Mouse (Mus musculus): ENCODE measurements around the gene Zfp644. TPM values are rescaled to one million over a fixed set of nuclear protein-coding genes. Genes with fewer than 3 reads are reported as not detected.

Gene Zfp644
- polyA plus RNA-seq, 1 experiment from 2014 or later = 77.6 TPM

GRCm38 (mm10) chr5:106615006-106615405, 82.1 kb downstream of the Zfp644 start:
- no peak overlapping the region for H3K9ac ChIP-seq (ENCODE audit: low read length)
- H3K27ac ChIP-seq (ENCODE audit: low read depth, low read length) = no peak overlapping the region
- H3K9me3 ChIP-seq (ENCODE audit: control insufficient read depth, low read length) = no peaks in the 10 kb centered on the region
- H3K27me3 ChIP-seq (ENCODE audit: control insufficient read depth, insufficient read depth, low read length) = no peaks in the 10 kb centered on the region
- no peaks in the 10 kb centered on the region for H3K4me1 ChIP-seq (ENCODE audit: control insufficient read depth, insufficient read depth, low read length)
- H3K4me2 ChIP-seq = no peak overlapping the region
- DNase-seq (ENCODE audit: low spot score, missing footprints) (no peak), ATAC-seq (ENCODE audit: low FRiP score) (no peak)
- WGBS = 93% methylated on average over 2 of the region's 2 CpGs
- H3K36me3 ChIP-seq (ENCODE audit: control insufficient read depth, insufficient read depth, low read length) = 0 out of 2 replicates have a peak, but pooled peaks cover 2% of the 10 kb centered on the region
- H3K4me3 ChIP-seq (ENCODE audit: low read depth, low read length) = no peak overlapping the region

GRCm38 (mm10) chr5:106614570-106614969, 82.5 kb downstream of the Zfp644 start:
- 88% methylated on average over 7 of the region's 7 CpGs for WGBS
- 0 out of 2 replicates have a peak, but pooled peaks cover 2% of the 10 kb centered on the region for H3K36me3 ChIP-seq (ENCODE audit: control insufficient read depth, insufficient read depth, low read length)
- no peak for ATAC-seq (ENCODE audit: low FRiP score)

GRCm38 (mm10) chr5:106612151-106612550, 84.9 kb downstream of the Zfp644 start:
- no peak overlapping the region for H3K9ac ChIP-seq (ENCODE audit: low read length)
- no peaks in the 10 kb centered on the region for H3K4me1 ChIP-seq (ENCODE audit: control insufficient read depth, insufficient read depth, low read length)
- ATAC-seq (ENCODE audit: low FRiP score) (no peak), DNase-seq (ENCODE audit: low spot score, missing footprints) (no peak)
- no peaks in the 10 kb centered on the region for H3K9me3 ChIP-seq (ENCODE audit: control insufficient read depth, low read length)
- H3K4me3 ChIP-seq (ENCODE audit: low read depth, low read length) = no peak overlapping the region
- H3K27me3 ChIP-seq (ENCODE audit: control insufficient read depth, insufficient read depth, low read length) = no peaks in the 10 kb centered on the region
- 87% methylated on average over 2 of the region's 2 CpGs for WGBS
- H3K27ac ChIP-seq (ENCODE audit: low read depth, low read length) = no peak overlapping the region
- 0 out of 2 replicates have a peak, but pooled peaks cover 2% of the 10 kb centered on the region for H3K36me3 ChIP-seq (ENCODE audit: control insufficient read depth, insufficient read depth, low read length)
- no peak overlapping the region for H3K4me2 ChIP-seq

More at GRCm38 (mm10) chr5:106614570-106614969, 82.5 kb downstream of the Zfp644 start:
- Histone ChIP-seq H3K27me3 (ENCODE audit: control insufficient read depth, insufficient read depth, low read length) (no peaks in the 10 kb centered on the region), H3K9me3 (ENCODE audit: control insufficient read depth, low read length) (no peaks in the 10 kb centered on the region), H3K4me2 (no peak overlapping the region), H3K27ac (ENCODE audit: low read depth, low read length) (no peak overlapping the region), H3K9ac (ENCODE audit: low read length) (no peak overlapping the region), H3K4me1 (ENCODE audit: control insufficient read depth, insufficient read depth, low read length) (no peaks in the 10 kb centered on the region), H3K4me3 (ENCODE audit: low read depth, low read length) (no peak overlapping the region)
- no peak for DNase-seq (ENCODE audit: low spot score, missing footprints)

GRCm38 (mm10) chr5:106608798-106609197, 88.3 kb downstream of the Zfp644 start, which contains the start of gene Gm17304:
Gm17304 (plus strand) TSS chr5:106609098.
- Histone ChIP-seq H3K27ac (ENCODE audit: low read depth, low read length) (no peak within 1 kb of the TSS), H3K36me3 (ENCODE audit: control insufficient read depth, insufficient read depth, low read length) (0 out of 2 replicates have a peak, but pooled peaks cover 2% of the 10 kb centered on the region), H3K4me3 (ENCODE audit: low read depth, low read length) (no peak within 1 kb of the TSS), H3K27me3 (ENCODE audit: control insufficient read depth, insufficient read depth, low read length) (no peaks in the 10 kb centered on the region), H3K4me2 (no peak within 1 kb of the TSS), H3K9me3 (ENCODE audit: control insufficient read depth, low read length) (no peaks in the 10 kb centered on the region), H3K9ac (ENCODE audit: low read length) (no peak within 1 kb of the TSS), H3K4me1 (ENCODE audit: control insufficient read depth, insufficient read depth, low read length) (no peaks in the 10 kb centered on the region)
- DNase-seq (ENCODE audit: low spot score, missing footprints) (no peak), ATAC-seq (ENCODE audit: low FRiP score) (no peak)
- WGBS = 96% methylated on average over 4 of the region's 4 CpGs

GRCm38 (mm10) chr5:106607081-106607480, 90.0 kb downstream of the Zfp644 start:
- 90% methylated on average over 5 of the region's 5 CpGs for WGBS
- Histone ChIP-seq H3K27ac (ENCODE audit: low read depth, low read length) (no peak overlapping the region), H3K4me3 (ENCODE audit: low read depth, low read length) (no peak overlapping the region), H3K27me3 (ENCODE audit: control insufficient read depth, insufficient read depth, low read length) (no peaks in the 10 kb centered on the region), H3K4me1 (ENCODE audit: control insufficient read depth, insufficient read depth, low read length) (no peaks in the 10 kb centered on the region), H3K36me3 (ENCODE audit: control insufficient read depth, insufficient read depth, low read length) (0 out of 2 replicates have a peak, but pooled peaks cover under 1% of the 10 kb centered on the region), H3K9me3 (ENCODE audit: control insufficient read depth, low read length) (no peaks in the 10 kb centered on the region), H3K4me2 (no peak overlapping the region), H3K9ac (ENCODE audit: low read length) (no peak overlapping the region)
- ATAC-seq (ENCODE audit: low FRiP score) = no peak
- DNase-seq (ENCODE audit: low spot score, missing footprints) = no peak

GRCm38 (mm10) chr5:106605096-106605495, 92.0 kb downstream of the Zfp644 start:
- no peak overlapping the region for H3K9ac ChIP-seq (ENCODE audit: low read length)
- H3K4me3 ChIP-seq (ENCODE audit: low read depth, low read length) = no peak overlapping the region
- no peak overlapping the region for H3K27ac ChIP-seq (ENCODE audit: low read depth, low read length)
- ATAC-seq (ENCODE audit: low FRiP score) = no peak
- H3K36me3 ChIP-seq (ENCODE audit: control insufficient read depth, insufficient read depth, low read length) = no peaks in the 10 kb centered on the region
- no peak for DNase-seq (ENCODE audit: low spot score, missing footprints)
- H3K9me3 ChIP-seq (ENCODE audit: control insufficient read depth, low read length) = no peaks in the 10 kb centered on the region
- H3K4me2 ChIP-seq = no peak overlapping the region
- H3K4me1 ChIP-seq (ENCODE audit: control insufficient read depth, insufficient read depth, low read length) = no peaks in the 10 kb centered on the region; the same call in 1 of the 2 replicates
- 92% methylated on average over 6 of the region's 6 CpGs for WGBS
- no peaks in the 10 kb centered on the region for H3K27me3 ChIP-seq (ENCODE audit: control insufficient read depth, insufficient read depth, low read length)

- no peak overlapping the region for H3K27ac ChIP-seq (ENCODE audit: low read depth, low read length)
- no peaks in the 10 kb centered on the region for H3K27me3 ChIP-seq (ENCODE audit: control insufficient read depth, insufficient read depth, low read length)
- ATAC-seq (ENCODE audit: low FRiP score) = no peak
- WGBS = 91% methylated on average over 5 of the region's 5 CpGs
- H3K4me2 ChIP-seq = no peak overlapping the region
- H3K36me3 ChIP-seq (ENCODE audit: control insufficient read depth, insufficient read depth, low read length) = no peaks in the 10 kb centered on the region
- no peaks in the 10 kb centered on the region for H3K9me3 ChIP-seq (ENCODE audit: control insufficient read depth, low read length)
- no peak overlapping the region for H3K4me3 ChIP-seq (ENCODE audit: low read depth, low read length)
- peaks cover 4% of the 10 kb centered on the region for H3K4me1 ChIP-seq (ENCODE audit: control insufficient read depth, insufficient read depth, low read length)
- no peak for DNase-seq (ENCODE audit: low spot score, missing footprints)
- no peak overlapping the region for H3K9ac ChIP-seq (ENCODE audit: low read length)
Observed at GRCm38 (mm10) chr5:106604381-106604780, 92.7 kb downstream of the Zfp644 start.

- Histone ChIP-seq H3K9me3 (ENCODE audit: control insufficient read depth, low read length) (no peaks in the 10 kb centered on the region), H3K27ac (ENCODE audit: low read depth, low read length) (peak overlapping the region; percentile 5; the same call in 1 of the 2 replicates), H3K4me1 (ENCODE audit: control insufficient read depth, insufficient read depth, low read length) (peaks cover 4% of the 10 kb centered on the region), H3K4me3 (ENCODE audit: low read depth, low read length) (no peak overlapping the region), H3K4me2 (no peak overlapping the region), H3K27me3 (ENCODE audit: control insufficient read depth, insufficient read depth, low read length) (no peaks in the 10 kb centered on the region), H3K36me3 (ENCODE audit: control insufficient read depth, insufficient read depth, low read length) (no peaks in the 10 kb centered on the region), H3K9ac (ENCODE audit: low read length) (no peak overlapping the region)
- DNase-seq (ENCODE audit: low spot score, missing footprints) (peak; percentile 83), ATAC-seq (ENCODE audit: low FRiP score) (peak; percentile 86)
- 58% methylated on average over 8 of the region's 8 CpGs for WGBS
Observed at GRCm38 (mm10) chr5:106599482-106599881, 97.6 kb downstream of the Zfp644 start.

GRCm38 (mm10) chr5:106597472-106597871, 99.6 kb downstream of the Zfp644 start:
- Histone ChIP-seq H3K4me1 (ENCODE audit: control insufficient read depth, insufficient read depth, low read length) (peaks cover 4% of the 10 kb centered on the region), H3K4me3 (ENCODE audit: low read depth, low read length) (no peak overlapping the region)

More at GRCm38 (mm10) chr5:106597472-106597871, 99.6 kb downstream of the Zfp644 start:
- WGBS = 84% methylated on average over 2 of the region's 2 CpGs
- Histone ChIP-seq H3K36me3 (ENCODE audit: control insufficient read depth, insufficient read depth, low read length) (no peaks in the 10 kb centered on the region), H3K9ac (ENCODE audit: low read length) (no peak overlapping the region), H3K27me3 (ENCODE audit: control insufficient read depth, insufficient read depth, low read length) (no peaks in the 10 kb centered on the region), H3K4me2 (no peak overlapping the region), H3K9me3 (ENCODE audit: control insufficient read depth, low read length) (no peaks in the 10 kb centered on the region), H3K27ac (ENCODE audit: low read depth, low read length) (no peak overlapping the region)
- ATAC-seq (ENCODE audit: low FRiP score) = no peak
- no peak for DNase-seq (ENCODE audit: low spot score, missing footprints)
